Mouse (Mus musculus): ENCODE data around the gene Qk. TPM values are rescaled to one million over a fixed set of nuclear protein-coding genes. Genes with fewer than 3 reads are reported as not detected.

Qk gene
- total and polyA plus RNA-seq, 3 experiments, result 58.4 to 1,938 (median 128) TPM

DNA sequence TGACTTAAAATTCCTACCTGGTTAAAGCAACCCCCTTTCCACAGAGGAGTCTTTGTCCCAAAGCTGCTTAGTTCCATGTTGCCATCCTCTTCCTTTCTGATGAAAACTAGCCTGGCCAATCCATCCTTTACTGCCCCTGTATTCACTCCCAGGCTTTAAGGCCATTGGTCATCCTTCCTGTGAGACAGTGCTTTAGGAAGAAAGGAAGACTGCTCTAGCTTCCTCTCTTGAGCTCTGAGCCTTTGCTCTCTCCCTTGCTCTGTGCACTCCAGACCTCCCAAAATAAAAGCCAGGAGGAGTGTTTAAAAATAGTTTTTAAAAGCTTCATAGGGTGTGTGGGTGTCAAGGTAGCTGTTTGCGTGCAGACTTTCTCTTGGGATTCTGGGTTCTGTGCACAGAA lies 14.8 kb upstream of the Qk start:
- TF ChIP-seq CHD1 (IDR thresholded peaks at IDR 0.05; ENCODE audit: low read depth, low read length), result no peak
- TF ChIP-seq MEF2A (IDR thresholded peaks at IDR 0.05; ENCODE audit: extremely low read depth, insufficient replicate concordance, low read depth, low read length, poor library complexity, severe bottlenecking), result no peak
- TF ChIP-seq SMC3 (IDR thresholded peaks at IDR 0.05; ENCODE audit: low read depth, low read length), result no peak
- TF ChIP-seq ZC3H11A (IDR thresholded peaks at IDR 0.05; ENCODE audit: low read depth, low read length), result no peak
- no peak for TF ChIP-seq HCFC1 (IDR thresholded peaks at IDR 0.05; ENCODE audit: low read depth, low read length)
- no peak for TF ChIP-seq NRF1 (IDR thresholded peaks at IDR 0.05; ENCODE audit: insufficient read depth, low read depth, low read length, poor library complexity, severe bottlenecking)
- TF ChIP-seq POLR2A (IDR thresholded peaks at IDR 0.05; ENCODE audit: control insufficient read depth in 1 of 2, insufficient read depth in 1 of 2, low read depth in 1 of 2, low read length in 2 of 2, poor library complexity in 1 of 2), result no peak
- no peak for TF ChIP-seq TAL1 (IDR thresholded peaks at IDR 0.05; ENCODE audit: low read length)
- TF ChIP-seq GABPA (IDR thresholded peaks at IDR 0.05; ENCODE audit: low read depth, low read length), result no peak
- no peak for TF ChIP-seq ZKSCAN1 (IDR thresholded peaks at IDR 0.05; ENCODE audit: low read depth, low read length)
- TF ChIP-seq BHLHE40 (IDR thresholded peaks at IDR 0.05; ENCODE audit: borderline replicate concordance, low read depth, low read length), result no peak
- H3K4me3 ChIP-seq (ENCODE audit: control insufficient read depth in 1 of 2, insufficient read depth in 1 of 2, low read depth in 2 of 2, low read length in 2 of 2), result no peak overlapping the region
- H3K79me2 ChIP-seq (ENCODE audit: control insufficient read depth, insufficient read depth, low read length, poor library complexity), result no peaks in the 10 kb centered on the region
- H3K4me1 ChIP-seq (ENCODE audit: control insufficient read depth in 1 of 2, insufficient read depth in 2 of 2, low read length in 2 of 2), result no peaks in the 10 kb centered on the region
- H3K36me3 ChIP-seq (ENCODE audit: control insufficient read depth in 1 of 2, insufficient read depth in 2 of 2, low read length in 2 of 2), result no peaks in the 10 kb centered on the region
- DNase-seq (ENCODE audit: low read depth, low spot score), result no peak
- H3K27me3 ChIP-seq (ENCODE audit: control insufficient read depth in 1 of 2, insufficient read depth in 2 of 2, low read length in 2 of 2), result no peaks in the 10 kb centered on the region
- no peak overlapping the region for H3K27ac ChIP-seq (ENCODE audit: control insufficient read depth, low read depth, low read length)
- no peak overlapping the region for H3K9ac ChIP-seq (ENCODE audit: control insufficient read depth, low read depth, low read length, poor library complexity, severe bottlenecking)
- no peaks in the 10 kb centered on the region for H3K9me3 ChIP-seq (replicated peaks; ENCODE audit: insufficient read depth, low read length)

DNA sequence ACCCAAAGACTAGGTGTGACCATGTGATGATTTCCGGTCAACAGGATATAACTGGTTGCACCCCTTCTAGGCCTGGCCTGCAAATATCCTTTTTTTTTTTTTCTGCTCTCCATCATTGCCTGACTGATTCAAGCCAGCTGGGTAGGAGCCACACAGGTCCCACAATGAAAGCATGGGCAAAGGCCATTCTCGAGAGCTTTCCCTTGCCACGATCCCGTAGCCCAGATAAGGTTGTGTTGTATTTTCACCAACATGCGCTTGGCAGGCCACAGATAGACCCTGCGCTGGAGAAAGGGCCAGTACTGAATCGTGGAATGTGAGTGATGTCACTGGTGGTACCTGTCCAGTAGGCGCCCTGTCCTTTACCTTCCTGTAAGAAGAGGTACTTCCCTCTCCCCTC lies 13.7 kb upstream of the Qk start:
- H3K27ac ChIP-seq (ENCODE audit: control insufficient read depth, low read depth, low read length), result no peak overlapping the region
- no peaks in the 10 kb centered on the region for H3K9me3 ChIP-seq (replicated peaks; ENCODE audit: insufficient read depth, low read length)
- H3K79me2 ChIP-seq (ENCODE audit: control insufficient read depth, insufficient read depth, low read length, poor library complexity), result no peaks in the 10 kb centered on the region
- no peak for TF ChIP-seq MYB (IDR thresholded peaks at IDR 0.05; ENCODE audit: low read depth, low read length)
- TF ChIP-seq ZKSCAN1 (IDR thresholded peaks at IDR 0.05; ENCODE audit: low read depth, low read length), result no peak
- TF ChIP-seq POLR2AphosphoS5 (IDR thresholded peaks at IDR 0.05; ENCODE audit: borderline replicate concordance, low read depth, low read length), result no peak
- TF ChIP-seq TAL1 (IDR thresholded peaks at IDR 0.05; ENCODE audit: low read length), result no peak
- no peak for TF ChIP-seq HCFC1 (IDR thresholded peaks at IDR 0.05; ENCODE audit: low read depth, low read length)
- no peak for TF ChIP-seq TCF12 (IDR thresholded peaks at IDR 0.05; ENCODE audit: low read depth, low read length)
- TF ChIP-seq CHD2 (IDR thresholded peaks at IDR 0.05; ENCODE audit: low read length), result no peak
- no peak for TF ChIP-seq MXI1 (IDR thresholded peaks at IDR 0.05; ENCODE audit: low read depth, low read length)
- no peak for TF ChIP-seq ETS1 (IDR thresholded peaks at IDR 0.05; ENCODE audit: low read depth, low read length)
- TF ChIP-seq KAT2A (conservative IDR thresholded peaks at IDR 0.05; ENCODE audit: low read depth, low read length), result no peak
- no peak for TF ChIP-seq MAFK (IDR thresholded peaks at IDR 0.05; ENCODE audit: borderline replicate concordance, low read depth, low read length)
- TF ChIP-seq UBTF (IDR thresholded peaks at IDR 0.05; ENCODE audit: borderline replicate concordance, insufficient read depth, low read depth, low read length), result no peak
- TF ChIP-seq MAX (IDR thresholded peaks at IDR 0.05; ENCODE audit: low read length), result no peak
- TF ChIP-seq ZC3H11A (IDR thresholded peaks at IDR 0.05; ENCODE audit: low read depth, low read length), result no peak
- TF ChIP-seq RCOR1 (IDR thresholded peaks at IDR 0.05; ENCODE audit: low read depth, low read length), result no peak
- no peak overlapping the region for H3K4me3 ChIP-seq (ENCODE audit: control insufficient read depth in 1 of 2, insufficient read depth in 1 of 2, low read depth in 2 of 2, low read length in 2 of 2)
- H3K4me1 ChIP-seq (ENCODE audit: control insufficient read depth in 1 of 2, insufficient read depth in 2 of 2, low read length in 2 of 2), result no peaks in the 10 kb centered on the region
- no peaks in the 10 kb centered on the region for H3K27me3 ChIP-seq (ENCODE audit: control insufficient read depth in 1 of 2, insufficient read depth in 2 of 2, low read length in 2 of 2)
- no peak overlapping the region for H3K9ac ChIP-seq (ENCODE audit: control insufficient read depth, low read depth, low read length, poor library complexity, severe bottlenecking)
- no peak for DNase-seq (ENCODE audit: low read depth, low spot score)
- H3K36me3 ChIP-seq (ENCODE audit: control insufficient read depth in 1 of 2, insufficient read depth in 2 of 2, low read length in 2 of 2), result no peaks in the 10 kb centered on the region

All from MEL (cell line).